Mouse (Mus musculus) left cerebral cortex, adult 18-20 months (tissue): Measurements from ENCODE around the gene Rhbdl3. TPM values are rescaled to one million over a fixed set of nuclear protein-coding genes. Genes with fewer than 3 reads are reported as not detected.

ENCODE experiments used
- DNase-seq, 2 experiments: peaks; one replicate each; pipeline ENCODE4 v3.0.0; 2021 to 2022; ENCODE audit warnings: low spot score in 2 of 2, mixed read lengths in 1 of 2
- total RNA-seq, 2 experiments: library from RNA; stranded (reverse); gene quantifications; 2 replicates each; pipeline ENCODE4 v1.2.3; 2021

The Rhbdl3 gene
- total RNA-seq, 2 experiments from 2014 or later = 22.3 to 24.5 TPM

DNA sequence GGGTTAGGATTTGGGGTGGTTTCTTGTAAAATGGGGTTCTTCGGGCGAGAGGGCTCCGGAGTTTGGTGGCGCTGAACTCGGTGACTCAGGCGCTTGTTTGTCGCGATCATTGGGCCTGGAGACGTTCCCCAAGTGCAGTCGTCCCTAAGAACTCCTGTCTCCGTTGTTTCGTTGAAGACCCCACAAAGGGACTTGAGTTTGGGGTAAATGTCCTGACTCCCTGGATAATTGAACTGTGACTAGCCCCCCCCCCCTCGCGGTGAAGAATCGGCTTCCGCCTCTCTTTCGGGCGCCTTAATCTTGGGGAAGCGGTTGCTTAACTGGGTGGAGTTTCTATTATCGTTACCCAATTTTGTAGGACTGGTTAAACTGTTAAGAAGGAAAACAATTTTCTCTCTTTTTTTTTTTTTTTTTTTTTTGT is 82.9 kb downstream of the Rhbdl3 start:
- no peak for DNase-seq

GRCm38 (mm10) chr11:80384461-80384860 is 83.7 kb downstream of the Rhbdl3 start:
- no peak for DNase-seq

DNA sequence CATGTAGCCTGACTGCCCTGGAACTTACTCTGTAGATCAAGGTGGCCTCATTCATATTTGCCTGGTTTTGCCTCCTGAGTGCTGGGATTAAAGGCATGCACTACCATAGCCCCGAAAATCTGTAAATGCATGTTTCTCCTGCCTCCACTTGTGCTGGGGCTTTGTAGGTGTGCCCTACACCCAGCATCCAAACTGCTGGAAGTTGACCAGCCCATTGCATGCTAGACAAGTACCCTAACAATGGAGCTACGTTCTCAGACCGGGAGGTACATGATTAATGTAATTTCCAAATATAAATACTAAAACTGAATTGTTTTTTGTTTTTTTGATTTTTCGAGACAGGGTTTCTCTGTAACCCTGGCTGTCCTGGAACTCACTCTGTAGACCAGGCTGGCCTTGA is 84.3 kb downstream of the Rhbdl3 start:
- DNase-seq = no peak

GRCm38 (mm10) chr11:80386790-80387189 is 86.1 kb downstream of the Rhbdl3 start:
- DNase-seq = no peak

DNA sequence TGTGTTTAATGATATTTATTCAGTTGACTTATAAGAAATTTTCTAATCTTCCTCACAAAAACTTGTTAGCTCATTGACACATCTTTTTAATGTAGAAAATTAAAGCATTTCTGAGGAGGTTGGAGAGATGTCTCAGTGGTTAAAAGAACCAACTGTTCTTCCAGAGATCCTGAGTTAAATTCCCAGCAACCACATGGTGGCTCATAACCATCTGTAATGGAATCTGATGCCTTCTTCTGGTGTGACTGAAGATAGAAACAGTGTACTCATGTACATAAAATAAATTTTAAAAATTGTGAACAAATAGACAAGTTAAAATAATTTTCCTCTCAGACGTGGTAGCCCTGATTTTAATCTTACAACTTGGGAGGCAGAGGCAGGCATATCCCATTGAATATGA is 89.2 kb downstream of the Rhbdl3 start:
- no peak for DNase-seq

DNA sequence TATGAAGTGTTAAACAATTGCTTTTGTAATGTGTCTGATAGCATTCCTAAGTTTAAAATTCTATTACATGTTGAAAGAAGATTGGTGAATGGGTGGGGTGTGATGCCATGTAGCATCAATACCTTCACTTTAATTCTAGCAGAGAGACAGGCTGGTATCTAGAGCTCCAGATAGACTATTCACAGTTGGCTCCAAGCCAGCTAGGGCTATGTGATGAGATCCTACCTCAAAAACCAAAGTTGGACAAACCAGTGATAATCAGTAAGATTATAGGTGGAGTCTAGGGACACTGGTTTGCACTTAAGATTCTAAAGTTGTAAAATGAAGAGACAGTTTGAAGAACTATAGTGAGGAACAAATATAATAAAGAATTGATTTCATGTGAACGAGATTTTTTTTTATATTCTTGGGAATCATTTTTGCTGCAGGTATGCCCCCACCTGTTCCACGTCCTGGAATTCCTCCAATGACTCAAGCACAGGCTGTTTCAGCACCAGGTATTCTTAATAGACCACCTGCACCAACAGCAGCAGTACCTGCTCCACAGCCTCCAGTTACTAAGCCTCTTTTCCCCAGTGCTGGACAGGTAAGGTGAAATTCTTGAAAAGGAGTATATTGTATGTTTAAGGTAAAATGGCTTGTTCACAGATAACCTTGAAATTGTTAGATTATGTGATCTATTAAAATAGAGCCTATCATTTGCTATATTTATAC is 90.9 kb downstream of the Rhbdl3 start:
- no peak for DNase-seq

- DNase-seq = no peak
Measured at GRCm38 (mm10) chr11:80395930-80396329, 95.2 kb downstream of the Rhbdl3 start.

GRCm38 (mm10) chr11:80396617-80397016 is 95.9 kb downstream of the Rhbdl3 start:
- DNase-seq = no peak

Other genes starting within 250 kb of the Rhbdl3 start
- gene Crlf3, start 219.9 kb upstream of the Rhbdl3 start, total RNA-seq = 10 to 100 TPM; 12.1 to 15.0 TPM
- gene Atad5, start 211.5 kb upstream of the Rhbdl3 start, total RNA-seq = 1 to 10 TPM; 2.7 to 3.0 TPM
- 1 to 10 TPM; 6.9 to 7.2 TPM for gene Tefm, start 158.7 kb upstream of the Rhbdl3 start, total RNA-seq
- 1 to 10 TPM; 4.7 to 7.2 TPM for gene Adap2, start 146.8 kb upstream of the Rhbdl3 start, total RNA-seq
- gene Rnf135, start 117.1 kb upstream of the Rhbdl3 start, total RNA-seq = 1 to 10 TPM; 3.9 to 4.1 TPM
- gene Rhot1, start 91.9 kb upstream of the Rhbdl3 start, total RNA-seq = 10 to 100 TPM; 72.1 to 73.3 TPM
- 10 to 100 TPM; 49.5 to 53.9 TPM for gene 5730455P16Rik, start 77.1 kb downstream of the Rhbdl3 start, total RNA-seq
- 100 to 1,000 TPM; 121 to 123 TPM for gene Zfp207, start 82.4 kb downstream of the Rhbdl3 start, total RNA-seq
- gene Psmd11, start 127.7 kb downstream of the Rhbdl3 start, total RNA-seq = 100 to 1,000 TPM in 1 of 2 experiments, 10 to 100 TPM in 1; 96.3 to 109 TPM
- 100 to 1,000 TPM; 298 to 313 TPM for gene Cdk5r1, start 176.1 kb downstream of the Rhbdl3 start, total RNA-seq